In the genomic region with DNA sequence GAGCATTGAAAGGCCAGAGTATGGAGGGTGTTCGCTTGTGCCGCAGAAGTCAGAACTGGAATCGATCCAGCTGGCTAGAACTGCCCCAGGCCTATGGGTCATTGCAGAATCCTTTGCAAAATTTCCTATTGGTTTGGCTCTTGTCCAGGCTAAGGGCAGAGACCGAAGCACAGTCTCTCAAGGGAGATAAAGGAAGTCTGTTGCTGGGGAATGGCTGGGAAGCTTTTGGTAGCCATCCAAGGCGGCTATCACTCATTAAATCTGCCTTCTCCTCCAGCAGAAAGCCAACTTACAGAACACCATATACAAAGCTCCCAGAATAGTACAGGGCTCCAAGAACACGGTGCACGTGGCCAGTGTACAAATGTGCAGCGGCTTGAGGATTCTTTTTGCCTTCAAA, we compare ENCODE assay signal across 8 mouse cellular contexts. TPM values are rescaled to one million over a fixed set of nuclear protein-coding genes. Genes with fewer than 3 reads are reported as not detected.
DNase-seq lines count a peak whose midpoint lies in the region; ATAC-seq and TF ChIP-seq lines count a peak whose summit lies in the region.

No protein-coding gene starts in this region.

- no peak overlapping the region for H3K9ac ChIP-seq in forebrain, embryonic 15.5 days (replicated peaks)
- H3K9ac ChIP-seq in hindbrain, postnatal 0 days (replicated peaks; ENCODE audit: low read length): no peak overlapping the region
- no peak overlapping the region for H3K9ac ChIP-seq in liver, adult 2 months (ENCODE audit: low read depth, low read length)

- no peak for TF ChIP-seq CTCF in hindbrain, postnatal 0 days (IDR thresholded peaks at IDR 0.05; ENCODE audit: low read depth)
- no peak for TF ChIP-seq CTCF in liver, adult 2 months (IDR thresholded peaks at IDR 0.05; ENCODE audit: low read depth, low read length)

- peak; percentile 64 for DNase-seq in cerebellum, adult 11-12 months
- DNase-seq in cerebellum, adult 11 months: no peak
- DNase-seq in adrenal gland, adult 8-10 months: peak; percentile 79
- DNase-seq in hindbrain, postnatal 0 days (ENCODE audit: low spot score): peak; percentile 96
- peak; percentile 89 for DNase-seq in liver, adult 2 months (ENCODE audit: extremely low read depth, low read depth, low spot score)
- DNase-seq in ovary, postnatal 14 days (ENCODE audit: low spot score): peak; percentile 56

- H3K4me2 ChIP-seq in forebrain, embryonic 15.5 days (replicated peaks): peak overlapping the region; percentile 42; the same call in 1 of the 2 replicates
- peak overlapping the region; percentile 54 for H3K4me2 ChIP-seq in hindbrain, postnatal 0 days (ENCODE audit: low read depth, low read length)

- peak overlapping the region; percentile 68 for H3K27ac ChIP-seq in forebrain, embryonic 15.5 days (replicated peaks)
- H3K27ac ChIP-seq in hindbrain, postnatal 0 days: peak overlapping the region; percentile 70
- H3K27ac ChIP-seq in liver, adult 2 months (replicated peaks; ENCODE audit: insufficient read depth, low read depth, low read length): no peak overlapping the region

- H3K27me3 ChIP-seq in forebrain, embryonic 15.5 days: no peaks in the 10 kb centered on the region
- H3K27me3 ChIP-seq in hindbrain, postnatal 0 days (ENCODE audit: insufficient read depth, low read length): no peaks in the 10 kb centered on the region
- H3K27me3 ChIP-seq in liver, adult 2 months (ENCODE audit: control insufficient read depth, insufficient read depth, low read length): no peaks in the 10 kb centered on the region

- no peaks in the 10 kb centered on the region for H3K9me3 ChIP-seq in forebrain, embryonic 15.5 days
- no peaks in the 10 kb centered on the region for H3K9me3 ChIP-seq in hindbrain, postnatal 0 days (ENCODE audit: low read length)

- ATAC-seq in forebrain, embryonic 15.5 days (replicated peaks): no peak
- ATAC-seq in hindbrain, postnatal 0 days: no peak
- no peak for ATAC-seq in megakaryocyte, adult 5-6 weeks (ENCODE audit: poor library complexity, severe bottlenecking)

- TF ChIP-seq POLR2A in liver, adult 2 months (IDR thresholded peaks at IDR 0.05; ENCODE audit: extremely low read depth, insufficient read depth, low read length): no peak

- peaks cover 9% of the 10 kb centered on the region for H3K79me2 ChIP-seq in liver, adult 2 months (ENCODE audit: control insufficient read depth, insufficient read depth, low read length)

- no peaks in the 10 kb centered on the region for H3K36me3 ChIP-seq in forebrain, embryonic 15.5 days
- no peaks in the 10 kb centered on the region for H3K36me3 ChIP-seq in hindbrain, postnatal 0 days (ENCODE audit: insufficient read depth, low read length)
- H3K36me3 ChIP-seq in liver, adult 2 months (ENCODE audit: control insufficient read depth, insufficient read depth, low read length): no peaks in the 10 kb centered on the region

- H3K4me3 ChIP-seq in forebrain, embryonic 15.5 days: no peak overlapping the region
- H3K4me3 ChIP-seq in hindbrain, postnatal 0 days (ENCODE audit: low read length): no peak overlapping the region
- no peak overlapping the region for H3K4me3 ChIP-seq in liver, adult 2 months (ENCODE audit: insufficient read depth, low read depth, low read length)

- H3K4me1 ChIP-seq in forebrain, embryonic 15.5 days: peaks cover 37% of the 10 kb centered on the region
- H3K4me1 ChIP-seq in hindbrain, postnatal 0 days (ENCODE audit: insufficient read depth, low read length): 0 out of 2 replicates have a peak, but pooled peaks cover 5% of the 10 kb centered on the region
- peaks cover 9% of the 10 kb centered on the region for H3K4me1 ChIP-seq in liver, adult 2 months (ENCODE audit: control insufficient read depth, insufficient read depth, low read length)

- 33% methylated on average over 8 of the region's 8 CpGs for WGBS in forebrain, embryonic 15.5 days
- WGBS in hindbrain, postnatal 0 days: 28% methylated on average over 8 of the region's 8 CpGs
- 19% methylated on average over 8 of the region's 8 CpGs for WGBS in liver, adult 2 months

RNA-seq across cellular contexts. Expression of gene Tnrc6b, which starts 4.0 kb away (rescaled TPM):
- 10 to 100 TPM; 61.4 to 85.1 (median 69.2) TPM for total RNA-seq in adrenal gland, adult 8-10 months (2022)
- polyA plus RNA-seq in forebrain, embryonic 15.5 days (2015; fragmentation: Nextera tagmentation; extraction: Ambion mirVana): 34.2 and 35.2 TPM in 2 replicates
- total RNA-seq in hindbrain, postnatal 0 days (2014; rRNA removed): 27.2 and 33.5 TPM in 2 replicates
- polyA plus RNA-seq in hindbrain, postnatal 0 days (2015; fragmentation: Nextera tagmentation; extraction: Ambion mirVana): 30.8 and 32.2 TPM in 2 replicates
- 18.2 and 19.7 TPM in 2 replicates for total RNA-seq in liver, adult 2 months (2014; rRNA removed)
- 6.1 and 7.3 TPM in 2 replicates for polyA plus RNA-seq in liver, adult 2 months (2012; rRNA removed)
- total RNA-seq in megakaryocyte, adult 5-6 weeks (2015): 41.6 and 54.7 TPM in 2 replicates
- 32.1 and 40.2 TPM in 2 replicates for total RNA-seq in megakaryocyte, adult 5-6 weeks (2017)

RNA-seq across cellular contexts. Expression of gene Fam83f, which starts 35.4 kb away (rescaled TPM):
- under 1 TPM in 3 of 4 experiments, not detected in 1; 0.35 to 0.59 (median 0.38) TPM for total RNA-seq in adrenal gland, adult 8-10 months (2022)
- 0.05 and 0.15 TPM in 2 replicates for polyA plus RNA-seq in forebrain, embryonic 15.5 days (2015; fragmentation: Nextera tagmentation; extraction: Ambion mirVana)
- 0.90 and 0.94 TPM in 2 replicates for total RNA-seq in hindbrain, postnatal 0 days (2014; rRNA removed)
- 0.21 and 0.33 TPM in 2 replicates for polyA plus RNA-seq in hindbrain, postnatal 0 days (2015; fragmentation: Nextera tagmentation; extraction: Ambion mirVana)
- total RNA-seq in liver, adult 2 months (2014; rRNA removed): 0.28 and 0.67 TPM in 2 replicates
- 1.0 and 1.6 TPM in 2 replicates for polyA plus RNA-seq in liver, adult 2 months (2012; rRNA removed)
- 1.0 and 1.5 TPM in 2 replicates for total RNA-seq in megakaryocyte, adult 5-6 weeks (2015)
- total RNA-seq in megakaryocyte, adult 5-6 weeks (2017): 1.7 and 2.6 TPM in 2 replicates
